ENCODE assay signal across 8 mouse cellular contexts in genomic region chr2:13384775-13385541, GRCm38 (mm10).
DNase-seq lines count a peak whose midpoint lies in the region; ATAC-seq lines count a peak whose summit lies in the region.

No protein-coding gene starts in this region.

- H3K9me3 ChIP-seq in kidney, embryonic 14.5 days (ENCODE audit: control insufficient read depth, low read length), result no peaks in the 10 kb centered on the region

- no peaks in the 10 kb centered on the region for H3K27me3 ChIP-seq in kidney, embryonic 14.5 days (ENCODE audit: control insufficient read depth, insufficient read depth, low read length)

- H3K36me3 ChIP-seq in kidney, embryonic 14.5 days (ENCODE audit: control insufficient read depth, insufficient read depth, low read length), result no peaks in the 10 kb centered on the region

- H3K27ac ChIP-seq in kidney, embryonic 14.5 days (ENCODE audit: low read depth, low read length), result peak overlapping the region; percentile 71; the same call in 1 of the 2 replicates

- H3K4me3 ChIP-seq in kidney, embryonic 14.5 days (ENCODE audit: low read length), result no peak overlapping the region

- peak; percentile 68 for DNase-seq in 3T3-L1 (ENCODE audit: low read depth, low spot score)
- peak; percentile 82 for DNase-seq in c-Kit-positive CD71-positive TER-119-negative erythroid progenitor cells, embryonic 14.5 days (ENCODE audit: low read depth)
- peak; percentile 81 for DNase-seq in heart, adult 8-10 months (ENCODE audit: low spot score)
- peak; percentile 51 for DNase-seq in lung, postnatal 14 days
- peak; percentile 75 for DNase-seq in yolk sac, embryonic 10.5 days (ENCODE audit: low spot score)
- no peak for DNase-seq in layer of hippocampus, adult 9-11 months
- no peak for DNase-seq in right cerebral cortex, postnatal 4 days

- peaks cover 10% of the 10 kb centered on the region; the same call in 1 of the 2 replicates for H3K4me1 ChIP-seq in kidney, embryonic 14.5 days (ENCODE audit: control insufficient read depth, insufficient read depth, low read length)

- no peak overlapping the region for H3K4me2 ChIP-seq in kidney, embryonic 14.5 days (replicated peaks; ENCODE audit: low read depth, low read length)

- H3K9ac ChIP-seq in kidney, embryonic 14.5 days (ENCODE audit: low read depth, low read length), result no peak overlapping the region

- ATAC-seq in kidney, embryonic 14.5 days (ENCODE audit: low FRiP score, low TSS enrichment), result 0 out of 2 replicates have a peak, but pooled peaks have one; percentile 35

- WGBS in kidney, embryonic 14.5 days, result 43% methylated on average over 4 of the region's 4 CpGs

Comparison
In these comparisons a context has a peak if more than half of its experiments do, and no peak if none do; other contexts are left out.
1. DNase-seq: peak in 3T3-L1 (single experiment), c-Kit-positive CD71-positive TER-119-negative erythroid progenitor cells, embryonic 14.5 days (single experiment), heart, adult 8-10 months (single experiment), lung, postnatal 14 days (single experiment) and yolk sac, embryonic 10.5 days (single experiment); none in layer of hippocampus, adult 9-11 months (single experiment) and right cerebral cortex, postnatal 4 days (single experiment).